Mouse (Mus musculus): Measurements from ENCODE around the gene Ugt1a6a. TPM values are rescaled to one million over a fixed set of nuclear protein-coding genes. Genes with fewer than 3 reads are reported as not detected.
"Not testable (repeated sequence)": the region's sequence is repeated elsewhere in the genome, so short reads cannot be mapped to it uniquely, and the experiment has no call there.

Gene Ugt1a6a
- polyA plus RNA-seq, 1 experiment from 2014 or later = 2.5 TPM

- not testable (repeated sequence) for H3K4me3 ChIP-seq (ENCODE audit: low read depth, low read length); H3K27me3 ChIP-seq (ENCODE audit: control insufficient read depth, insufficient read depth, low read depth, low read length); H3K36me3 ChIP-seq (ENCODE audit: control insufficient read depth, insufficient read depth, low read length); H3K4me1 ChIP-seq (ENCODE audit: control insufficient read depth, insufficient read depth, low read length); H3K9ac ChIP-seq (ENCODE audit: low read depth, low read length); H3K27ac ChIP-seq (ENCODE audit: low read length); H3K9me3 ChIP-seq (replicated peaks; ENCODE audit: control insufficient read depth, low read length, poor library complexity, severe bottlenecking); ATAC-seq; H3K4me2 ChIP-seq (ENCODE audit: low read length)
- WGBS = 74% methylated on average over 2 of the region's 2 CpGs
Measured at GRCm38 (mm10) chr1:88129091-88129490, 5.5 kb upstream of the Ugt1a6a start.

- H3K9ac ChIP-seq (ENCODE audit: low read depth, low read length); H3K27me3 ChIP-seq (ENCODE audit: control insufficient read depth, insufficient read depth, low read depth, low read length); H3K4me3 ChIP-seq (ENCODE audit: low read depth, low read length); H3K9me3 ChIP-seq (replicated peaks; ENCODE audit: control insufficient read depth, low read length, poor library complexity, severe bottlenecking); H3K36me3 ChIP-seq (ENCODE audit: control insufficient read depth, insufficient read depth, low read length); H3K4me1 ChIP-seq (ENCODE audit: control insufficient read depth, insufficient read depth, low read length); H3K4me2 ChIP-seq (ENCODE audit: low read length); ATAC-seq; H3K27ac ChIP-seq (ENCODE audit: low read length): not testable (repeated sequence)
- 97% methylated on average over 1 of the region's 1 CpGs for WGBS
Measured at GRCm38 (mm10) chr1:88130223-88130622, 4.4 kb upstream of the Ugt1a6a start.

- H3K9me3 ChIP-seq (replicated peaks; ENCODE audit: control insufficient read depth, low read length, poor library complexity, severe bottlenecking) = no peaks in the 10 kb centered on the region
- H3K4me3 ChIP-seq (ENCODE audit: low read depth, low read length) = no peak overlapping the region
- no peaks in the 10 kb centered on the region for H3K36me3 ChIP-seq (ENCODE audit: control insufficient read depth, insufficient read depth, low read length)
- 67% methylated on average over 3 of the region's 3 CpGs for WGBS
- peak; percentile 14; the same call in 1 of the 2 replicates for ATAC-seq
- H3K4me2 ChIP-seq (ENCODE audit: low read length) = no peak overlapping the region
- peak overlapping the region; percentile 3; the same call in 1 of the 2 replicates for H3K27ac ChIP-seq (ENCODE audit: low read length)
- no peaks in the 10 kb centered on the region for H3K27me3 ChIP-seq (ENCODE audit: control insufficient read depth, insufficient read depth, low read depth, low read length)
- H3K4me1 ChIP-seq (ENCODE audit: control insufficient read depth, insufficient read depth, low read length) = no peaks in the 10 kb centered on the region
- no peak overlapping the region for H3K9ac ChIP-seq (ENCODE audit: low read depth, low read length)
Measured at GRCm38 (mm10) chr1:88133908-88134456, 627 bp upstream of the Ugt1a6a start.

GRCm38 (mm10) chr1:88135229-88135904, 758 bp downstream of the Ugt1a6a start:
- not testable (repeated sequence) for H3K9me3 ChIP-seq (replicated peaks; ENCODE audit: control insufficient read depth, low read length, poor library complexity, severe bottlenecking); H3K4me3 ChIP-seq (ENCODE audit: low read depth, low read length); ATAC-seq; H3K4me1 ChIP-seq (ENCODE audit: control insufficient read depth, insufficient read depth, low read length); H3K36me3 ChIP-seq (ENCODE audit: control insufficient read depth, insufficient read depth, low read length); H3K27me3 ChIP-seq (ENCODE audit: control insufficient read depth, insufficient read depth, low read depth, low read length); H3K4me2 ChIP-seq (ENCODE audit: low read length); H3K9ac ChIP-seq (ENCODE audit: low read depth, low read length); H3K27ac ChIP-seq (ENCODE audit: low read length)
- 87% methylated on average over 5 of the region's 6 CpGs for WGBS

- no peak for ATAC-seq
- H3K36me3 ChIP-seq (ENCODE audit: control insufficient read depth, insufficient read depth, low read length) = no peaks in the 10 kb centered on the region
- H3K4me3 ChIP-seq (ENCODE audit: low read depth, low read length) = no peak overlapping the region
Measured at GRCm38 (mm10) chr1:88136646-88137045, 2.0 kb downstream of the Ugt1a6a start.

GRCm38 (mm10) chr1:88137264-88137663, 2.7 kb downstream of the Ugt1a6a start:
- Histone ChIP-seq H3K9ac (ENCODE audit: low read depth, low read length) (no peak overlapping the region), H3K4me3 (ENCODE audit: low read depth, low read length) (no peak overlapping the region), H3K36me3 (ENCODE audit: control insufficient read depth, insufficient read depth, low read length) (no peaks in the 10 kb centered on the region), H3K9me3 (replicated peaks; ENCODE audit: control insufficient read depth, low read length, poor library complexity, severe bottlenecking) (no peaks in the 10 kb centered on the region), H3K27me3 (ENCODE audit: control insufficient read depth, insufficient read depth, low read depth, low read length) (no peaks in the 10 kb centered on the region), H3K4me1 (ENCODE audit: control insufficient read depth, insufficient read depth, low read length) (no peaks in the 10 kb centered on the region), H3K27ac (ENCODE audit: low read length) (no peak overlapping the region), H3K4me2 (ENCODE audit: low read length) (no peak overlapping the region)
- ATAC-seq = no peak
- 89% methylated on average over 3 of the region's 3 CpGs for WGBS

More at GRCm38 (mm10) chr1:88136646-88137045, 2.0 kb downstream of the Ugt1a6a start:
- no peaks in the 10 kb centered on the region for H3K27me3 ChIP-seq (ENCODE audit: control insufficient read depth, insufficient read depth, low read depth, low read length)
- H3K4me1 ChIP-seq (ENCODE audit: control insufficient read depth, insufficient read depth, low read length) = no peaks in the 10 kb centered on the region
- WGBS = 77% methylated on average over 2 of the region's 2 CpGs
- H3K9me3 ChIP-seq (replicated peaks; ENCODE audit: control insufficient read depth, low read length, poor library complexity, severe bottlenecking) = no peaks in the 10 kb centered on the region
- no peak overlapping the region for H3K4me2 ChIP-seq (ENCODE audit: low read length)
- H3K27ac ChIP-seq (ENCODE audit: low read length) = no peak overlapping the region
- H3K9ac ChIP-seq (ENCODE audit: low read depth, low read length) = no peak overlapping the region

- H3K9ac ChIP-seq (ENCODE audit: low read depth, low read length) = no peak overlapping the region
- WGBS = 93% methylated on average over 1 of the region's 1 CpGs
- no peaks in the 10 kb centered on the region for H3K27me3 ChIP-seq (ENCODE audit: control insufficient read depth, insufficient read depth, low read depth, low read length)
- no peaks in the 10 kb centered on the region for H3K36me3 ChIP-seq (ENCODE audit: control insufficient read depth, insufficient read depth, low read length)
- H3K9me3 ChIP-seq (replicated peaks; ENCODE audit: control insufficient read depth, low read length, poor library complexity, severe bottlenecking) = no peaks in the 10 kb centered on the region
- H3K4me3 ChIP-seq (ENCODE audit: low read depth, low read length) = no peak overlapping the region
- H3K27ac ChIP-seq (ENCODE audit: low read length) = no peak overlapping the region
- H3K4me1 ChIP-seq (ENCODE audit: control insufficient read depth, insufficient read depth, low read length) = no peaks in the 10 kb centered on the region
- ATAC-seq = no peak
- H3K4me2 ChIP-seq (ENCODE audit: low read length) = no peak overlapping the region
Measured at GRCm38 (mm10) chr1:88138145-88138544, 3.5 kb downstream of the Ugt1a6a start.

GRCm38 (mm10) chr1:88140492-88140891, 5.9 kb downstream of the Ugt1a6a start:
- not testable (repeated sequence) for ATAC-seq; H3K4me2 ChIP-seq (ENCODE audit: low read length); H3K9ac ChIP-seq (ENCODE audit: low read depth, low read length); H3K36me3 ChIP-seq (ENCODE audit: control insufficient read depth, insufficient read depth, low read length); H3K9me3 ChIP-seq (replicated peaks; ENCODE audit: control insufficient read depth, low read length, poor library complexity, severe bottlenecking); H3K4me1 ChIP-seq (ENCODE audit: control insufficient read depth, insufficient read depth, low read length); H3K4me3 ChIP-seq (ENCODE audit: low read depth, low read length); H3K27ac ChIP-seq (ENCODE audit: low read length); H3K27me3 ChIP-seq (ENCODE audit: control insufficient read depth, insufficient read depth, low read depth, low read length)
- 60% methylated on average over 1 of the region's 1 CpGs for WGBS

GRCm38 (mm10) chr1:88143966-88144675, 9.5 kb downstream of the Ugt1a6a start:
- H3K4me1 ChIP-seq (ENCODE audit: control insufficient read depth, insufficient read depth, low read length); ATAC-seq; H3K27me3 ChIP-seq (ENCODE audit: control insufficient read depth, insufficient read depth, low read depth, low read length); H3K4me2 ChIP-seq (ENCODE audit: low read length); H3K9me3 ChIP-seq (replicated peaks; ENCODE audit: control insufficient read depth, low read length, poor library complexity, severe bottlenecking); H3K27ac ChIP-seq (ENCODE audit: low read length); H3K36me3 ChIP-seq (ENCODE audit: control insufficient read depth, insufficient read depth, low read length); H3K9ac ChIP-seq (ENCODE audit: low read depth, low read length); H3K4me3 ChIP-seq (ENCODE audit: low read depth, low read length): not testable (repeated sequence)
- 1% methylated on average over 5 of the region's 5 CpGs for WGBS

All from midbrain, embryonic 16.5 days (tissue).